25 mouse cellular contexts compared by ENCODE assay signal in the genomic region with DNA sequence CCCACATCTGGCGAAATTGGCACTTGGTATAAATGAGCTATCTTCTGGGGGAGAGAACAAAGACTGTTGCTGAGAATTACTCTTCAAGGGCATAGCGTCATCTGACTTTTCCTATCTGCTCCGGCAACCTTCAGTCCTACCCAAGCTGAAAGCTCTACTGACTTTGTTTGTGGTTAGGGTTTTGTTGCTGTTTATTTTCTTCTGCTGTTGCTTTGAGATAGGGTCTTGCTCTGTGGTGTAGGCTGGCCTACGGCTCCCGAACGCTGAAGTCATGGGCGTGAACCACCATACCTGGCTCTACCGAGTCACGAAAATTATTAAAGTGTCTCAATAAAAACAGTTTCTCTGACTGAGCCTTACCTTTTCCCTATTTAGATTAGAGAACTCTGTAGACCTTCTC. TPM values are rescaled to one million over a fixed set of nuclear protein-coding genes. Genes with fewer than 3 reads are reported as not detected.
DNase-seq lines count a peak whose midpoint lies in the region; ATAC-seq and TF ChIP-seq lines count a peak whose summit lies in the region.
"Had no signal": no experiment of that assay in that cellular context is flagged by ENCODE, and none has a peak within 500 bp of the region (broad histone marks: within the 10 kb centered on the region; RNA-seq: fewer than 3 reads in every experiment).

No protein-coding gene starts in this region.

- peaks cover 0 to 4% of the 10 kb centered on the region in 2 experiments; a peak in 2 of 4 replicates for H3K36me3 ChIP-seq in MEL (ENCODE audit: control insufficient read depth in 1 of 2, insufficient read depth in 2 of 2, low read length in 2 of 2)
- H3K36me3 ChIP-seq in liver, embryonic 13.5 days, result no peaks in the 10 kb centered on the region
- no peaks in the 10 kb centered on the region for H3K36me3 ChIP-seq in liver, postnatal 0 days (replicated peaks; ENCODE audit: insufficient read depth, low read length)
- no peaks in the 10 kb centered on the region for H3K36me3 ChIP-seq in embryonic facial prominence, embryonic 10.5 days (replicated peaks)
- no peaks in the 10 kb centered on the region for H3K36me3 ChIP-seq in forebrain, embryonic 12.5 days (replicated peaks)
- H3K36me3 ChIP-seq: embryonic facial prominence, embryonic 15.5 days; heart, embryonic 15.5 days; hindbrain, embryonic 10.5 days had no signal

- 58% methylated on average over 9 of the region's 9 CpGs for WGBS in liver, embryonic 13.5 days (ENCODE audit: insufficient replicate concordance)
- 66% methylated on average over 9 of the region's 9 CpGs for WGBS in liver, postnatal 0 days (ENCODE audit: insufficient replicate concordance)
- 89% methylated on average over 9 of the region's 9 CpGs for WGBS in embryonic facial prominence, embryonic 10.5 days
- 91% methylated on average over 9 of the region's 9 CpGs for WGBS in forebrain, embryonic 12.5 days

- H3K4me3 ChIP-seq in MEL (ENCODE audit: control insufficient read depth in 1 of 2, insufficient read depth in 1 of 2, low read depth in 2 of 2, low read length in 2 of 2), result peak overlapping the region in 1 of 2 experiments; percentile 47; a peak in 2 of 4 replicates
- no peak overlapping the region for H3K4me3 ChIP-seq in liver, embryonic 13.5 days (replicated peaks)
- no peak overlapping the region for H3K4me3 ChIP-seq in liver, postnatal 0 days (ENCODE audit: low read depth, low read length)
- H3K4me3 ChIP-seq in embryonic facial prominence, embryonic 10.5 days, result no peak overlapping the region
- no peak overlapping the region for H3K4me3 ChIP-seq in forebrain, embryonic 12.5 days (replicated peaks)
- H3K4me3 ChIP-seq: embryonic facial prominence, embryonic 15.5 days; forebrain, embryonic 13.5 days; heart, adult 2 months; heart, embryonic 15.5 days; hindbrain, embryonic 10.5 days had no signal

- peak overlapping the region; percentile 42 for H3K27ac ChIP-seq in MEL (ENCODE audit: control insufficient read depth, low read depth, low read length)
- no peak overlapping the region for H3K27ac ChIP-seq in liver, embryonic 13.5 days
- H3K27ac ChIP-seq in liver, postnatal 0 days (ENCODE audit: low read depth), result peak overlapping the region; percentile 16; the same call in 1 of the 2 replicates
- H3K27ac ChIP-seq in embryonic facial prominence, embryonic 10.5 days (replicated peaks), result no peak overlapping the region
- H3K27ac ChIP-seq in forebrain, embryonic 12.5 days, result no peak overlapping the region
- H3K27ac ChIP-seq: embryonic facial prominence, embryonic 15.5 days; forebrain, embryonic 13.5 days; heart, adult 2 months; heart, embryonic 15.5 days; hindbrain, embryonic 10.5 days; hindbrain, embryonic 14.5 days had no signal

- TF ChIP-seq POLR2A in MEL (IDR thresholded peaks at IDR 0.05; ENCODE audit: control insufficient read depth in 1 of 2, insufficient read depth in 1 of 2, low read depth in 1 of 2, low read length in 2 of 2, poor library complexity in 1 of 2), result no peak

- 0 out of 4 replicates have a peak, but pooled peaks of 1 of the 2 experiments have one; percentile 11 for TF ChIP-seq EP300 in MEL (IDR thresholded peaks at IDR 0.05; ENCODE audit: low read depth in 1 of 2, low read length in 2 of 2)
- peak; percentile 20; the same call in 1 of the 2 replicates for TF ChIP-seq EP300 in liver, postnatal 0 days (IDR thresholded peaks at IDR 0.05; ENCODE audit: low read depth)

- H3K27me3 ChIP-seq in MEL (ENCODE audit: control insufficient read depth in 1 of 2, insufficient read depth in 2 of 2, low read length in 2 of 2), result no peaks in the 10 kb centered on the region
- H3K27me3 ChIP-seq in liver, embryonic 13.5 days, result no peaks in the 10 kb centered on the region
- H3K27me3 ChIP-seq in liver, postnatal 0 days (ENCODE audit: insufficient read depth, low read length), result no peaks in the 10 kb centered on the region
- peaks cover 17% of the 10 kb centered on the region for H3K27me3 ChIP-seq in embryonic facial prominence, embryonic 10.5 days (replicated peaks; ENCODE audit: low read depth, poor library complexity, severe bottlenecking)
- peaks cover 4% of the 10 kb centered on the region; the same call in 1 of the 2 replicates for H3K27me3 ChIP-seq in forebrain, embryonic 12.5 days
- H3K27me3 ChIP-seq: embryonic facial prominence, embryonic 15.5 days; forebrain, embryonic 13.5 days; heart, embryonic 15.5 days had no signal

- no peak for TF ChIP-seq CTCF in MEL (IDR thresholded peaks at IDR 0.05 in 2 of 3, conservative IDR thresholded peaks at IDR 0.05 in 1 of 3; ENCODE audit: control insufficient read depth in 1 of 3, insufficient read depth in 1 of 3, low read depth in 2 of 3, low read length in 3 of 3, poor library complexity in 1 of 3, severe bottlenecking in 1 of 3)
- TF ChIP-seq CTCF in liver, postnatal 0 days (IDR thresholded peaks at IDR 0.05; ENCODE audit: low read depth), result no peak

- peak overlapping the region; percentile 18; the same call in 1 of the 2 replicates for H3K9ac ChIP-seq in MEL (ENCODE audit: control insufficient read depth, low read depth, low read length, poor library complexity, severe bottlenecking)
- H3K9ac ChIP-seq in liver, embryonic 13.5 days, result no peak overlapping the region
- H3K9ac ChIP-seq in liver, postnatal 0 days (replicated peaks), result no peak overlapping the region
- H3K9ac ChIP-seq in forebrain, embryonic 12.5 days, result no peak overlapping the region
- H3K9ac ChIP-seq: embryonic facial prominence, embryonic 15.5 days; forebrain, embryonic 13.5 days; forebrain, postnatal 0 days; heart, embryonic 15.5 days; hindbrain, embryonic 14.5 days had no signal

- no peaks in the 10 kb centered on the region for H3K79me2 ChIP-seq in MEL (ENCODE audit: control insufficient read depth, insufficient read depth, low read length, poor library complexity)

- no peak for TF ChIP-seq RAD21 in MEL (IDR thresholded peaks at IDR 0.05; ENCODE audit: low read depth, low read length)

- peak; percentile 34 for DNase-seq in MEL (ENCODE audit: low read depth, low spot score)
- no peak for DNase-seq in liver, embryonic 13.5 days
- no peak for DNase-seq in liver, postnatal 0 days
- DNase-seq in layer of hippocampus, postnatal 10 days (ENCODE audit: low spot score in 2 of 2), result no peak
- DNase-seq in embryonic facial prominence, embryonic 10.5 days (ENCODE audit: low spot score), result no peak
- no peak for DNase-seq in cerebellum, postnatal 10 days
- DNase-seq: adrenal gland, adult 2 months; adrenal gland, postnatal 25 days; cerebellum, adult 2 months; cerebellum, postnatal 14 days; forebrain, postnatal 0 days; gastrocnemius, postnatal 14 days; heart, adult 2 months; heart, postnatal 14 days had no signal

- no peak overlapping the region for H3K4me2 ChIP-seq in liver, embryonic 13.5 days
- no peak overlapping the region for H3K4me2 ChIP-seq in liver, postnatal 0 days (ENCODE audit: low read depth, low read length)
- no peak overlapping the region for H3K4me2 ChIP-seq in forebrain, embryonic 12.5 days
- H3K4me2 ChIP-seq: embryonic facial prominence, embryonic 15.5 days; forebrain, embryonic 13.5 days; heart, embryonic 11.5 days; heart, embryonic 15.5 days; hindbrain, embryonic 14.5 days had no signal

- peak; percentile 68 for ATAC-seq in erythroblast, adult 5-6 weeks (replicated peaks; ENCODE audit: low FRiP score, poor library complexity, severe bottlenecking)
- ATAC-seq in liver, embryonic 13.5 days (ENCODE audit: low read depth), result peak; percentile 39
- peak; percentile 56 for ATAC-seq in liver, postnatal 0 days
- ATAC-seq in forebrain, embryonic 12.5 days (ENCODE audit: low FRiP score), result no peak
- ATAC-seq: activated CD4-positive, CD25-positive, alpha-beta regulatory T cell, adult 4 months; forebrain, embryonic 13.5 days; forebrain, postnatal 0 days; Patski had no signal

- no peaks in the 10 kb centered on the region for H3K9me3 ChIP-seq in MEL (replicated peaks; ENCODE audit: insufficient read depth, low read length)
- no peaks in the 10 kb centered on the region for H3K9me3 ChIP-seq in liver, embryonic 13.5 days (replicated peaks)
- no peaks in the 10 kb centered on the region for H3K9me3 ChIP-seq in liver, postnatal 0 days (ENCODE audit: low read length)
- H3K9me3 ChIP-seq in embryonic facial prominence, embryonic 10.5 days, result no peaks in the 10 kb centered on the region
- no peaks in the 10 kb centered on the region for H3K9me3 ChIP-seq in forebrain, embryonic 12.5 days
- H3K9me3 ChIP-seq: embryonic facial prominence, embryonic 15.5 days; forebrain, embryonic 13.5 days; heart, embryonic 15.5 days; hindbrain, embryonic 10.5 days had no signal

- 0 out of 4 replicates have a peak, but pooled peaks cover 0 to 6% of the 10 kb centered on the region in 2 experiments for H3K4me1 ChIP-seq in MEL (ENCODE audit: control insufficient read depth in 1 of 2, insufficient read depth in 2 of 2, low read length in 2 of 2)
- no peaks in the 10 kb centered on the region for H3K4me1 ChIP-seq in liver, embryonic 13.5 days (replicated peaks)
- no peaks in the 10 kb centered on the region for H3K4me1 ChIP-seq in liver, postnatal 0 days (ENCODE audit: insufficient read depth)
- H3K4me1 ChIP-seq in embryonic facial prominence, embryonic 10.5 days, result no peaks in the 10 kb centered on the region
- H3K4me1 ChIP-seq in forebrain, embryonic 12.5 days, result no peaks in the 10 kb centered on the region
- H3K4me1 ChIP-seq: embryonic facial prominence, embryonic 15.5 days; forebrain, embryonic 13.5 days; heart, embryonic 15.5 days; hindbrain, embryonic 10.5 days had no signal

RNA-seq across cellular contexts. Expression of gene Yipf6, which starts 22.2 kb away (rescaled TPM):
- 15.3 and 19.0 TPM in 2 replicates for total RNA-seq in MEL (2012; rRNA removed)
- polyA plus RNA-seq in MEL (2012; ENCODE audit: insufficient read depth in 1 of 2, insufficient read length in 2 of 2, low read depth in 1 of 2, low replicate concordance in 2 of 2, missing spikeins in 1 of 2), result 10 to 100 TPM in 1 of 2 experiments, not detected in 1; 20.2 TPM
- total RNA-seq in erythroblast, adult 5-6 weeks (2015; ENCODE audit: low replicate concordance), result 5.2 and 6.9 TPM in 2 replicates
- 5.9 and 9.6 TPM in 2 replicates for total RNA-seq in erythroblast, adult 5-6 weeks (2017; ENCODE audit: low replicate concordance)
- 14.4 and 16.8 TPM in 2 replicates for polyA plus RNA-seq in liver, embryonic 13.5 days (2015; fragmentation: Nextera tagmentation; extraction: Ambion mirVana)
- polyA plus RNA-seq in liver, postnatal 0 days (2015; fragmentation: Nextera tagmentation; extraction: Ambion mirVana), result 17.1 and 17.6 TPM in 2 replicates
- total RNA-seq in layer of hippocampus, postnatal 10 days (2021), result 10 to 100 TPM; 35.9 to 37.2 TPM
- 17.1 and 18.9 TPM in 2 replicates for polyA plus RNA-seq in embryonic facial prominence, embryonic 10.5 days (2016; fragmentation: Nextera tagmentation; extraction: Ambion mirVana)
- polyA plus RNA-seq in forebrain, embryonic 12.5 days (2016; fragmentation: Nextera tagmentation; extraction: Ambion mirVana), result 21.9 and 23.9 TPM in 2 replicates

RNA-seq across cellular contexts. Expression of gene Stard8, which starts 44.8 kb away (rescaled TPM):
- 0.39 and 0.49 TPM in 2 replicates for total RNA-seq in MEL (2012; rRNA removed)
- polyA plus RNA-seq in MEL (2012; ENCODE audit: insufficient read depth in 1 of 2, insufficient read length in 2 of 2, low read depth in 1 of 2, low replicate concordance in 2 of 2, missing spikeins in 1 of 2), result 1 to 10 TPM in 1 of 2 experiments, not detected in 1; 2.3 TPM
- total RNA-seq in erythroblast, adult 5-6 weeks (2015; ENCODE audit: low replicate concordance), result 1.3 and 7.9 TPM in 2 replicates
- 1.4 and 7.0 TPM in 2 replicates for total RNA-seq in erythroblast, adult 5-6 weeks (2017; ENCODE audit: low replicate concordance)
- polyA plus RNA-seq in liver, embryonic 13.5 days (2015; fragmentation: Nextera tagmentation; extraction: Ambion mirVana), result 3.2 and 3.8 TPM in 2 replicates
- 2.8 and 3.1 TPM in 2 replicates for polyA plus RNA-seq in liver, postnatal 0 days (2015; fragmentation: Nextera tagmentation; extraction: Ambion mirVana)
- 1 to 10 TPM; 8.6 to 8.9 TPM for total RNA-seq in layer of hippocampus, postnatal 10 days (2021)
- polyA plus RNA-seq in embryonic facial prominence, embryonic 10.5 days (2016; fragmentation: Nextera tagmentation; extraction: Ambion mirVana), result 11.4 and 13.5 TPM in 2 replicates
- 6.2 and 6.9 TPM in 2 replicates for polyA plus RNA-seq in forebrain, embryonic 12.5 days (2016; fragmentation: Nextera tagmentation; extraction: Ambion mirVana)
- polyA plus RNA-seq: C2C12 had no signal

Comparison
In these comparisons a context has a peak if more than half of its experiments do, and no peak if none do; other contexts are left out.
1. H3K27ac ChIP-seq: peak in MEL (single experiment) and liver, postnatal 0 days (single experiment); none in liver, embryonic 13.5 days (single experiment), embryonic facial prominence, embryonic 10.5 days (single experiment) and forebrain, embryonic 12.5 days (single experiment).